Mouse (Mus musculus) heart, postnatal 36 days (tissue): ENCODE results near the gene Fndc3a. TPM values are rescaled to one million over a fixed set of nuclear protein-coding genes. Genes with fewer than 3 reads are reported as not detected.

Source experiments
- DNase-seq, 2 experiments: peaks; one replicate each; pipeline ENCODE4 v3.0.0; 2021 to 2022
- intact Hi-C: fragments of 180-260 bp; cut with DNase I; formaldehyde crosslinking; loops from one replicate; pipeline ENCODE4 v1.15.1; 2025
- total RNA-seq, 2 experiments: library from RNA; stranded (reverse); gene quantifications; 2 replicates each; pipeline ENCODE4 v1.2.3; 2021

Gene Fndc3a
- 10 to 100 TPM; 13.9 to 15.2 TPM for total RNA-seq

DNA sequence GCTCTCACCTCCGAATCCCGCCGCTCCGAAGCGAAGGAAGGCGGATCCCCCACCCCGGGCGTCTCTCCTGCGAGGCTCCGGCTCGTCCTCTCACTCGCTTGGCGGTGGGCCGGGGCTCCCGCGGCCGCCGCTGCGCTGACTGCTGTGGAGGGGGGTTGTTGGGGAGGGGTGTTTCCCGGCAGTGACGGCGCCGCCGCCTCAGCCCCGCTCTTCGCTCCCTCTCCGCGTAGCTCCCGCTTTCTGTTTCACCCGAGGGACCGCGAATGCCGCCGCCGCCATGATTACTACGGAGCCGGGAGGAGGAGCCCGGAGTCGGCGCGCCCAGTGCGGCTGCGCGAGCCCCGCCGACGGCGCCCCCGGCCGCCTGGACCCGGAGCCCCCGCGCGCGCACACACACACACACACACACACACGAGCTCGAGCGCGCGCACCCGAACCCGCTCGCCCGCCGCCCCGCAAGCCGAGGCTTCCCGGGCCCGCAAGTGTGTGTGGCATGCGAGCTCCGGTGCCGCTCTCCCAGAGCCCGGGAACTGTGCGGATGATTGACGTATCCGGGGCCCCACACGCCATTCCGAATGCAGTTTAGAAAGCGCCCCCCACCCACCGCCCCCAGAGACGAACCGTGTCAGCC, at the start of gene Fndc3a:
Gene Fndc3a (minus strand): TSS at position 294 of the 631 bp plus-strand sequence.
- intact Hi-C loops, result loop anchor here (2.0 to 5.0 kb wide), 2 partner anchors 43 to 107 kb away; no protein-coding TSS in a partner anchor
- peak; percentile 82 to 88 for DNase-seq

DNA sequence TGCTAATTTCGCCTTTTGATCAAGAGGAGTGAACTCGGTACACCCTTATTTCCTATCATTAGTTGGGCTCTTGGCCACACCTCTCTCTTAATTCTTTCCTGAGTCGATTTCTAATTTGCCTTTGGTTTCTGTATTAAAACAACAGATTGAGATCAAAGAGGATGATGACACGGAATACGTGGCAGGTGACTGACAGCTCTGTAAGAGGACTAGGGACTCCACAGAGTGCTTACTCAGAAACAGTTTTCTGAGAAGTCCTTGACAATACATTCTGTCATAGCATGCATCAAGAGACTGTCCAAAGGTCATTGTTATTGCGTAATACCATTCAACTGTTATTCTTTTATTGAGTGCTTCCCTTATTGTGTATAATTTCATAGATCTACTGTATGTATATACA, 43.1 kb upstream of the Fndc3a start:
- DNase-seq, result no peak
- intact Hi-C loops, result no loop called here

DNA sequence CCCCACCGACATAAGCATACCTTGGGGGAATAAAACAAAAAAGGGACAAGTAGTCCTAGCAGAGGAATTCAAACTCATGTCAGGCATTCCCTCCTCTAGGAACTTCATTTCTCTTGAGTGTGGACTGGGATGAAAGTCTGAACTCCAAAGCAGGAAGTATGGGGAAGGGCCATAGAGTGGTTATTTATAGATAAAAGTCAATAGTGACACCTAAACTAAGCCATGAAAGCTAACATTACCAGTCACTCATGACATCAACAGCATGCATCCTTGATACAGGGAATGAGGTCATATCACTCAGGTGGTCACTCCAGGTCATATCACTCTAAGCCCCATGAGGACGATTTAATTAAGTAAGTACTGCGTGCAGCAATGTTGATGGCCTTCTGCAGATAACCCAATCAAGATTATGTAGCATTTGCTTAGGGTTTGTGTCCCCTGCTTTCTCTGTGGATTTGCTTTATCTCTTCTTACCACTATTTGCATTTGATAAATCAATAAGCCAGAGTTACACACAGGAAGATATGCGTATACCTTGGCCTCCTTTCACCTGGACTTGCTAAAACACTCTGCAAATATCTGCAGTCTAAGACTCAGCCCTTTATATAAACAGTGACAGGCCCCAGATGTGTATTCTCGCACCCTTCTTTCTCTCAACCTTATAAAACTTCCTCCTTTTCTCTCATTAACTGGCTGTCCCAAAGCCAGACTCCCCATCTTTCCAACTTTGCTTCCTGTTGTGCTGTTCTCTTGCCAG, 40.8 kb upstream of the Fndc3a start:
- DNase-seq, result no peak
- intact Hi-C loops, result no loop called here

DNA sequence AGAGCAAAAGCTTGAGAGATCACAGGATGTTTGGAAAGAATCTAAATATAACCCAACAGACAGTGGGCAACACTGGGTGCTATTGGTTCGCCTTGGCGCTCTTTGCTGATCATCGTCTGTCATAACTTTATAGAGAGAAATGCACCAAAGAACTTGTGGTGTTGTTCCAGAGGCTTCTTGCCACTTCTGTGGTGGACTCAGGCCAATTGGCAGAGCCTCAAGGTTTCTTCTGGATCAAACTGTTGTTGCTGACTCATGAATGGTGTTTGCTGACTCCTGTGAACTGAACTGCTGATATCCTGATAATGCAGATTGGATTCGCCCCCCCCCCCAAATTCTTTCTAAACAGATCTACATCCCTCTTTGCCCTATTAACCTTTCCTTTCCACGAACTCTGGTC, 38.5 kb upstream of the Fndc3a start:
- DNase-seq, result no peak
- intact Hi-C loops, result no loop called here

DNA sequence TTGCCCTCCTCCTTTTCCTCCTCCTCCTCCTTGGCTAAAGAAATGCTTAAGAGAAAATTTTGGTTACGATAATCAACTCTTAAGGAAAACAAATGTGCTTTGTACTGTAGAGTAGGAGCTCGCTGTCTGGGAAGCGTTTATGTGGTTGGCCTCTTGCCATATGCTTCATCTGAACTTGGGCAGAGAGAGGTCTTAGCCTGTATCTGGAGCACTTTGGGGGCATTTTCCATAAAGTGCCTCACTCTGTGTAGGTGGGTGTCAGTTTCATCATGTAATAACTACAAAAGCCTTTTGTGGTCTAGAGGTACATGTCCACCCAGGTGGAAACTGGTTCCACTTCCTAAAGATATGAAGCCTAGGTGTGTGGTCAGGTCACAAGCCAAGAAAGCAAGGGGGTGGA, 31.9 kb upstream of the Fndc3a start:
- intact Hi-C loops, result no loop called here
- DNase-seq, result no peak

DNA sequence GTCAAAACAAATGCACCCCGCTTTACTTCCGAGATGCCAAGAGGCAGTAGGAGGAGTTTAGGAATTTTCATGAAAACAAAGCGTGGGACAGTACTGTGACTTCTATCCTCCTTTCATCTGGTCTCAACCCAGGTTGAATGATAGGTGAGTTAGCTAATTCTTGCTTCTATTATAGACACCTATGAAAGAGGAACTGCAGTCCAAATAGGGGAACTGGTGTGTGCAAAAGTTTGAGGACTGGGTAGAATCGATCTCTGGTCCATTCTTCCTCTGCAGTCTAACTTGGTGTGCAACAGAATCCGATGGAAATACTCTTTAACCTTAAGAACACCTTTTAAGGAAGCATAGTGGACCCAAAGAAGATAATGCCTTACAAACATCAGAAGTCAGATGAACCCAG, 30.5 kb upstream of the Fndc3a start:
- DNase-seq, result no peak
- intact Hi-C loops, result no loop called here

DNA sequence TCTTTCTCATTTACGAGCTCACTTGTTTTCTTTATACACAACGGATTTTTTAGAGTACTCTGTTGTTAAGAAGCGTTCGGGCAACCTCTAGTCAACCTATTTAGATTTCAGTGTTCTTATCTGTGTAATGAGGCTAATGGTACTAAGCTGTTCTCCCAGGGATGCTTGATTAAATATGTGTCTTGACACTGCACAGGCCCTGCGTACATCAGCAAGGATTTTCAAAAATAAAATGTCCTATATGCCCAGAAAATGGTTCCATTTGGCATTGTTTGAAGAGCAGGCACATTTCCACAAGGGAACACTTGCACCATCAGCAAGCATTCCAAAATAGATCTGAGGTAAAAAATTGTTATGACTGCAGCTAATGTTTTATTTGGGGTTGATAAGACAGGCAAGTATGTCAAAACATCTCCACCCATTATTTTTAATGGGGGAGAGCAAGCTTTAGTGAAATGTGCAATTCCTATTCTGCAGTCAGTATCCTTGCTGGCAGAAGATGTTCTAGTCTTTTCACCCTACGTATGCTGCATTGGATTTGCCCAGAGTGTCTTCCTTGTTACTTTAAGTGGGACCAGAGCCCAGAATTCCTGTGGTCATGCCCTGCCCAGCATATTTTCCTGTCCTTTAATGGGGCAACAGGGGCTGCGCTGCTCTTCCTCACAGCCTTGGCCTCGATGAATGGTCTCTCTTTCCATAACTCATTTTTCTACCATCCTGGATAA, 29.8 kb upstream of the Fndc3a start:
- DNase-seq, result no peak
- intact Hi-C loops, result no loop called here

DNA sequence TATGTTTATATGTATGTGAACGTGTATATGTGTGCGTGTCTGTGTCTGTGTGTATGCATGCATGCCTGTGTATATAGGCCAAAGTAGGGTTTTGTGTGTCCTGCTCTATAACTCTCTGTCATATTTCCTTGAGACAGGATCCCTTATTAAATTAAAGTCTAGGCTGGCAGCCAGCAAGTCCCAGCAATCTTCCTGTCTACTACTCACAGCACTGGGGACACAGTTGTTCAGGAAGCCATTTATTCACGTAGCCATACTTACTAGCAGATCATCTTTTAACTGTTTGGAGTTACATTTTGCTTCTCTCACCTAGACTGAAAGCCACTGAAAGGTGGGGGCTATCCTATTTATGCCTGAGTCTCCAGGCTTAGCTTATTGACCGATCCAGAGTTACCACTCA, 29.0 kb upstream of the Fndc3a start:
- no peak for DNase-seq
- intact Hi-C loops, result no loop called here

DNA sequence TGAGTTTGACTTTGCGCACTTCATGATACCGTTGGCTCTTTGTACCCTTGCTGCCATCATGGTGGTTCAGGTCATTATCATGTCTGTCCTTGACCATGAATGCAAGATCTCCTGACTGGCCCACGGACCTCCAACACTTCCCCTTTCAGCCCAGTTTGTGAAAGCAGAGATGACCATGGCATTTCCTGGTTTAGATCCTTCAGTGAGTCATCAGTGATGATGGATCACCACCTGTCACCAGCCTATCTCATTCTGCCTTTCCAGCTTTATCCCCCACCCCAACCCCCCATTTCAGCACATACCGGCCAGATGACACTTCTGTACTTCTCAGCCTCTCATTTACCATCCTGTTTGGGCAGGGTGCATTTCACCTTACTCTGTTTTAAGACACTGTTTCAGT, 28.4 kb upstream of the Fndc3a start:
- intact Hi-C loops, result no loop called here
- DNase-seq, result no peak

DNA sequence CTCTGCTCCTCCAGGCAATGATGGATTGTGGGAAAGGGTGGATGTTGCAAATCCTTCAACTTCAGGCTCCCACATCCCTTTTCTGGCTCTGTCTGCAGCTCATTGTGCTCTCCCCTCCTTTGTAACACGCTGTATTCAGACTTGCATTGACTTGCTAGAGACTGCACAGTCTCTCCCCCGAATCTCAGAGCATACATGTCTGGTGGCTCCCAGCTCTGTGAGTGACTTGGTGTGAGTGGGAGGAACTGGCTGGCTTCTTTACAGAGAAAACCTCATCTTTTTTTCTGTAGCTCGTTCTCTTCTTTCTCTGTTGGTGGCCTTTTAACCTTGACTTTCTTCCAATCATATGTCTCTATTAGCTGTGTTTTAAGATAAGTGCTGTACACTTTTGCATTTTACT, 16.1 kb upstream of the Fndc3a start:
- no peak for DNase-seq
- intact Hi-C loops, result no loop called here

DNA sequence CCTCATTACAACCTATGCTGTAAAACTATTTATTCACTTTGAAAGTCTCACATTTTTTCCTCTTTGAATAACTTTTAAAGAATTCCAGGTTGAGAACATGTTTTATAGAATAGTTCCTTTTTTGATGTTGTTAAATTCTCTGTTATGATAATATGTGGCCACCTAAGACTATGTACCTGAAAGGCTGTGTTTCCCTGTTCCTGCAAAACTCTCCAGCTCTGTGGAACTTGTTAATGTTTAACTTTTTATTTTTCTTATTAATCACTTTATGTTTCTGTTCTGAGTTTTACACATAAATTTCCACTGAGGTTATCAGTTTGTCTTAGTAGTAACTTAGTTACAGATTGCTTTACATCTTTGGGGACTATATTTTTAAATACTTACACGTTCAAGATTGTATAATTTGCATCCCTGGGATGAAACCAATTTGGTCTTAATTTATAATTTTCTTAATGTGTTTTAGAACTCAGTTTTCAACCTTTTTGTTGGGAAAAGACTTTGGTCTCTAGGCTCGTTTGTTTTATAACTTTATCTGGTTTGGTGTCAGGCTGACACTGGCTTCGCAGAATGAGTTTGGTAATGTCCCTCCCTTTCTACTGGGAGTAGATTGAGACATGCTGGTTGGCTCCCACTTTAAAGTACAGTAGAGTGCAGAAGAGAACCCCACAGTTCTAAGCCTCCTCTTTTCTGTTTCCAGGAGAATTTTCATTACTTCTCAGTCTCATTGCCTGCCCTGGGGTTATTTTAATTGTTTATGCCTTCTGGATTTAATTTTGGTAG, 12.7 kb upstream of the Fndc3a start:
- intact Hi-C loops, result no loop called here
- no peak for DNase-seq

DNA sequence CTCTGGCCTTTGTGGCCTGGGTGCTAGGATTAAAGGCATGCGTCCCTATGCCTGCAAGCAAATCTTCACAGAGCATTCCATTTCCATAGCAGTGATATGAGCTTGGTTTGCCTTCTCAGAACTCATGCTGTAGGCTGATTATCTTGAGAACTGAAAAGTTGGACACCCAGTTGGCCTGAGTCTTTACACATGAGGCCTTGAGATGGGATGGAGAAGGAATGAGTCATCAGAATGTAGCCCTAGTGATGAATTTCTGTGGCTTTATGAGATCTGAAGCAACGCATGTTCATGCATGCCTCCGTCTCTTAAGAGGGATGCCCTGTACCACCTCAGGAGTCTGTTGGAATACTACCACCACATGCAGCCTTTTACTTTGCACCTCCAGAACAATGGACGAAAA, 6.4 kb upstream of the Fndc3a start:
- intact Hi-C loops, result no loop called here
- DNase-seq, result no peak

DNA sequence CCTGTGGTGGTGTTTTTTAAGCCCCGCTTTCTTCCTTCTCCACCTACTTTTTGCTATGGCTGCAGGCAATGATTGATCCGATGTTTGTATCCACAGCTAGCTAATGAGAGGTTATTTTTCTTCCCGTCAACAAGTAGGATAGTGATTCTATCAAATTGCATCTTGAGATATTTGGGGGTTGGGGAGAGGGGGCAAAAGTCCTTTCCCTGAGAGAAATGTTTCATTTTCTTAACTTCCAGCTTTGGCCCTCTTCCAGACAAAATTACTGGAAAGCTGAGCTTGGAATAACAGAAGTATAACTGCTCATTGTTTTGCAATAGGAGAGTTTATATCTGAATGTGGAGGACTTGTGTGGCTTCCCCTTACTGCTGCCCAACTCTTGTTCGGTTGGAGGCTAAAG, 1.3 kb upstream of the Fndc3a start:
- intact Hi-C loops, result no loop called here
- DNase-seq, result peak in 1 of 2 experiments; percentile 9

DNA sequence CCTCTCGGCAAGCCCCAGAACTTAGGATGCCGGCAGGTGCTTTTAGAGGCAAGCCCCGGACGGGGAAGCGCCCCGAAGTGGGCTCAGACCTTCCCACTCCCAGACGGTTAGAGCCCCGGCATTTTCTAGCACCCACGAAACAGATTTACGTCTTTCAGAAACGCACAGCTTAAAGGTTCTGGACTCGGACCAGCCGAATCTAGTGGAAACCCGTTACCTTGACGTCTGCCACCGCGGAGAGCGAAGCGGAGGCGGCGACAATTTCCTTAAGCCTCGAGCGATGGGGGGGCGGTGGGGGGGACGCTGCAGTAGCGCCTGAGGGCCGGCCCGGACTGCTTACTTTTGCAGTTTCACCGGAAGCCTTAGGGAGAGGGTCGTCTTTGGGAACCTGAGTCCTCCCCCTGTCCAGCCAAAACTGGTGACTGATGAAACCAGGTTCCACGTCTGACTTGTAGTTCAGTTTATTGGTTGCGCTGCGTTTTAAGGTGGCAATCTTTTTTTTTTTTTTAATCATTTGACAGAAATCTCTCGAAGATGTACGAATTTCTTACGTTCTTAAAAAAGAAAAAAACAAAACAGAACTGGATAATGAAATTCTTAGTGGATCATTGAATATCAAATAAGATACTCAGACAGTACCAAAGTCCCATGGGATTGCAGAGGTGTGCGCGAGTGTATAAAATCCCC, 681 bp upstream of the Fndc3a start:
- intact Hi-C loops, result no loop called here

DNA sequence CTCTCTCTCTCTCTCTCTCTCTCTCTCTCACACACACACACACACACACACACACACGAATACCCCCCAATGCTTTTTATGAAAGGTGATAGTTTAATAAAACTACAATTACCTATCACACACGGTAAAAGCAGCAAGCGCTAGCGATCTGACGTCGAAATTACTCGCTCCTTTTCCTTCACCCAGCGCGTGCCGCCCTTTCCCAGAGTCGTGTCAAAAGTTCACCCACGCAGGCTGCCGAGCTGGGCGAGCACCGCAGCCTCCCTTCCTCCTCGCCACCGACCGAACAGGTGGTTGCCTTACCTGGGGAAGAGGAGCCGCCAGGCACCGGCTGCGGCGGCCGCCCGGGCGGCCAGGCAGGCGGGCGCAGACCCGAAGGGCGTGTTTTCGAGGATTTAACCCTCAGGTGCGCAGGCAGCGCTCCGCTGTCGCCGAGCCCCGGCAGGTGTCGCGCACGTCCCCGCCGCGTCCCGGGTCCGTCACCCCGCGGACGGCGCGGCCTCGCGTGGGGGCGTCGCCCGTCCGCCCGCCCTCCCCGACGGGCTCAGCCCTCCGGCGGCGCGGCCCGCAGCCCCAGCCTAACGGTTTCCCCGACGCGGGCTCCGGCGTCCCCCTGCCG, 603 bp downstream of the Fndc3a start:
- intact Hi-C loops, result loop anchor here (2.0 to 5.0 kb wide), 2 partner anchors 42 to 106 kb away; no protein-coding TSS in a partner anchor
- no peak for DNase-seq

More for the DNA sequence above, 681 bp upstream of the Fndc3a start:
- peak in 1 of 2 experiments; percentile 49 for DNase-seq

DNA sequence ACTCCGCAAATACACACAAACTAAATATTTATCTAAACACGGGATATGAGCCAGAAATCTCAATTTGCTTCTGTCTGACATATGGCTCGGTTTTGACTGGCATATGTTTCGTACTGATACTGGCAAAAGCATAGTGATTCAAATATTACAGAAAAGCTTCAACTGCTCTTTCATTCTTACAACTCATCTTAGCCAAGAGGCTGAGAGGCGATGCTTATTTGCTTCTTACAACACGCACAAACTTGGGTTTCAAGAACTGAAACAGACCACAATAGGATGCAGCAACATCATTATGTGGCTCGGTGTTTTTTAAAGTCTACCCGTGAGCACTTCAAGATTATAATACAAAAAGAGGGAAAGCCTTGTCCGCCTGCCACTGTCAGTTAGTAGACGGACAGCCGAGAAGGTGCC, 1.2 kb downstream of the Fndc3a start:
- no peak for DNase-seq
- intact Hi-C loops, result loop anchor here (2.0 to 5.0 kb wide), 2 partner anchors 41 to 106 kb away; no protein-coding TSS in a partner anchor

DNA sequence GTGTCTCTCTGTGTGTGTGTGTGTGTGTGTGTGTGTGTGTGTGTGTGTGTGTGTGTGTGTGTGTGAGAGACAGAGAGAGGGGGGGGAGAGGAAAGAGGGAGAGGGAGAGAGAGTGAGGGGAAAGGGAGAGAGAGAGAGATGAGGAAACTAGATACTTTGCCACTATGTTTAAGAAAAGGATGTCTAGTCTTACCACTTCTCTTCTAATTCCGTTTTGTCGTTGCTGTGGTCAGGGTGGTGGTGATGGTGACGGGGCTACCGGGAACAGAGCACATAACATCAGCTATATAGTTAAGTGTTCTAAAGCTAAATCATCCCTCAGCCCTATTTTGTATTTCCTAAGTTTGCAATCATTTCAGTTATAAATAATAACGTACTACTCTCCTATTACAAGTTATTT, 9.7 kb downstream of the Fndc3a start:
- no peak for DNase-seq
- intact Hi-C loops, result no loop called here

DNA sequence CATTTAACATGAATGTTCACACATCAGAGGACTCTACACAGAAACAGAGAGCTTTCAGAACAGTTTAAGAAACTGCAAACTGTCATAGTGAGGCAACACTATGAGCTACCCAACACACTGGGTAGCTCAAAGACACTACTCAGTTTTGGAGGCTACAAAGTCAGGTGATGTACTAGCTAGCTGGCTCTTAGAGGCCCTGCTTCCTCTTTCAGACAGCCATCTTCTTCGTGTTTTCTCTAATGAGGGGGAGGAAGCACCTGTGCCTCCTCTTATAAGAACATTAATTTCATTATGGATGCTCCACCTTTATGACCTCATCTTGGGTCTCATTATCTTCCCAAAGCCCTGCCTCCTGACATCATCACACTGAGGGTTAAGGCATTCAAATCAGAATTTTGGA, 18.4 kb downstream of the Fndc3a start:
- DNase-seq, result no peak
- intact Hi-C loops, result no loop called here

DNA sequence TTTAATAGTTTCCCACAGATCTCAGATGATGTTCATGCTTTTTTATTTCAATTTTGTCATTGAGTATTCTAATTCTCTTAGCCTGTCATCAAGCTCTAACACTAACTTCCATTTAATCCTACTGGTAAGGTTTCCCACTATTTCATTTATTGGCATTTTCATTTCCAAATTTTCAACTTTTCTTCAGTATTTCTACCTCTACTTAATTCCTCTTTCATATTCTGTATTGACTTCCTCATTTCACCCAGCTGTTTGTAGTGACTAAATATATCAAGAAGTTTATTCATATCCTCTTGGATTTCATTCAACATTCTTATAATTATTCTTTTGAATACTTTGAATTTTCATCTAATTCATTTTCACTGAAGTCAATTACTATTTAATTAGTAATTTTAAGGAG, 20.3 kb downstream of the Fndc3a start:
- intact Hi-C loops, result no loop called here
- no peak for DNase-seq
